Mouse (Mus musculus) Patski (cell line): ENCODE results near the gene Mcemp1. TPM values are rescaled to one million over a fixed set of nuclear protein-coding genes. Genes with fewer than 3 reads are reported as not detected.

Experiments
- ATAC-seq: fragments of 100-300 bp; one replicate; pipeline ENCODE4 v1.8.0; 2021
- CTCF ChIA-PET: fragments of 350-600 bp; sonication (Branson Sonifier 250); formaldehyde crosslinking; loops from one replicate; lab custom pipeline; 2022; ENCODE audit warnings: inconsistent platforms; lab: Charles Lee
- POLR2A ChIA-PET: fragments of 350-600 bp; sonication (Branson Sonifier 250); formaldehyde crosslinking; loops from one replicate; lab custom pipeline; 2022; ENCODE audit warnings: antibody characterized with exemption, inconsistent platforms; lab: Charles Lee
- DNase-seq: peaks from one replicate; pipeline ENCODE4 v3.0.0-alpha.2; 2011; ENCODE audit warnings: low read depth, low spot score
- H3K27me3 ChIP-seq: fragments of 371-371 bp; one replicate; pipeline ENCODE4 v1.5.1; 2021
- CTCF ChIP-seq: fragments of 100-300 bp; IDR thresholded peaks from one replicate; pipeline ENCODE4 v1.5.1; 2021
- in situ Hi-C: fragments of 300-500 bp; cut with MboI; formaldehyde crosslinking; loops from 3 replicates; pipeline ENCODE4 v1.11.1; 2018; ENCODE audit warnings: low pct_unique_long_range_greater_than_20kb, mixed read lengths
- polyA plus RNA-seq: library from polyadenylated mRNA; unstranded; gene quantifications from one replicate; pipeline ENCODE4 v1.2.3, GENCODE M21; 2021

Gene Mcemp1
- polyA plus RNA-seq, 1 experiment from 2014 or later, result not detected

- DNase-seq, result no peak
- H3K27me3 ChIP-seq, result no peaks in the 10 kb centered on the region
- TF ChIP-seq CTCF, result no peak
- CTCF ChIA-PET, result interaction anchor here (2.7 to 3.2 kb wide), 3 partner anchors 8 to 106 kb away, joined by 7 to 19 read pairs (median 11); partner anchors contain the start of genes Fcor and Retn
- no peak for ATAC-seq
- in situ Hi-C loops, result no loop called here
- POLR2A ChIA-PET, result interaction anchor here (0.6 to 1.2 kb wide), 2 partner anchors 33 to 232 kb away, joined by 3 to 5 read pairs; partner anchors contain the start of gene Stxbp2
Observed at GRCm38 (mm10) chr8:3664405-3664804, 1.1 kb upstream of the Mcemp1 start.

DNA sequence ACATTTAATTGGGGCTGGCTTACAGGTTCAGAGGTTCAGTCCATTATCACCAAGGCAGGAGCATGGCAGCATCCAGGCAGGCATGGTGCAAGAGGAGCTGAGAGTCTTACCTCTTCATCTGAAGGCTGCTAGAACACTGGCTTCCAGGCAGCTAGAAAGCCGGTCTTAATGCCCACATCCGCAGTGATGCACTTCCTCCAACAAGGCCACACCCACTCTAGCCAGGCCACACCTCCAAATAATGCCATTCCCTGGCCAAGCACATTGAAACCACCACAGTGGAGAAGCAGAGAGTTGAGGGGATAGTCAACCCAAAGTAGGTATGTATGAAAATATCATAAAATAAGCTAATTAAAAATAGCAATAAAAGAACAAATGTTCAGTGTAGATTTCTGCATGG lies 4.8 kb downstream of the Mcemp1 start:
- ATAC-seq (no peak), DNase-seq (no peak)
- CTCF ChIA-PET, result interaction anchor here (1.4 to 4.4 kb wide), 3 partner anchors 41 to 111 kb away, joined by 3 to 41 read pairs (median 31); partner anchors contain the start of gene Stxbp2
- no peak for TF ChIP-seq CTCF
- POLR2A ChIA-PET, result interaction anchor here (0.7 to 1.9 kb wide), 2 partner anchors 49 to 112 kb away, joined by 4 to 5 read pairs; partner anchors contain the start of gene Pet100
- in situ Hi-C loops, result loop anchor here (5.0 to 10.0 kb wide), 4 partner anchors 43 to 316 kb away; partner anchors contain the start of genes A430078G23Rik and Pcp2
- H3K27me3 ChIP-seq, result no peaks in the 10 kb centered on the region

DNA sequence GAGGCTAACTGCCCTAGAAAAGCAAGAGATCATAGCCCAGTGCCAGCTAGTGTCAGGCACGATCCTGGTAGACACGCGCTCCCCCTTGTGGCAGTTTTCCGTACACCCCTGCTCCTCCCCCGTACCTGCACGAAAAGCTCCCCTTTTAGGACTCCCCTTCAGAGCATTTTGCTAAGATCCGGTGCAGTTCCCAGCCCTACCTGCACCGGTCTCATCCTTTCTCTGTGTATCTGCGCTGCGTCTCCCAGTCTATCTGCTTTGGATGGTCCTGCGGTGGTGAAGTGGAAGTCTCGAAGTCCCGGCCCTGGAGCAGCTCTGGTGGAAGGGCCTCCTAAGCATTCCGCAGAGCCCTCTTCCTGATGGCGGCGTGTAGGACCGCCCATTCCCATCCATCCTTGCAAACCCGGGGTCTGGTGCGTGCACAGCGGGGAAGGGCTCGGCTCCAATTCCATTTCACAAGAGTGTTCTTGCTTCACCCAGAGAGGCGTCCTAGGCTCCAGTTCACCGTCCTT lies 6.5 kb downstream of the Mcemp1 start, which contains the start of gene Fcor:
TSS of gene Fcor (minus strand) at position 383 of the 512 bp plus-strand sequence.
- ATAC-seq, result peak; percentile 52
- ChIA-PET POLR2A (interaction anchor here (1.0 to 1.9 kb wide), 3 partner anchors 51 to 163 kb away, joined by 3 to 4 read pairs (median 3); partner anchors contain the start of genes Pet100 and Xab2), CTCF (interaction anchor here (0.7 to 4.4 kb wide), 23 partner anchors 9 to 208 kb away, joined by 3 to 41 read pairs (median 4); partner anchors contain the start of genes C330021F23Rik, Camsap3, Pet100 and Retn)
- peak; percentile 93 for TF ChIP-seq CTCF
- no peaks in the 10 kb centered on the region for H3K27me3 ChIP-seq
- no peak for DNase-seq
- in situ Hi-C loops, result loop anchor here (5.0 to 10.0 kb wide), 4 partner anchors 45 to 317 kb away; partner anchors contain the start of genes A430078G23Rik and Pcp2

DNA sequence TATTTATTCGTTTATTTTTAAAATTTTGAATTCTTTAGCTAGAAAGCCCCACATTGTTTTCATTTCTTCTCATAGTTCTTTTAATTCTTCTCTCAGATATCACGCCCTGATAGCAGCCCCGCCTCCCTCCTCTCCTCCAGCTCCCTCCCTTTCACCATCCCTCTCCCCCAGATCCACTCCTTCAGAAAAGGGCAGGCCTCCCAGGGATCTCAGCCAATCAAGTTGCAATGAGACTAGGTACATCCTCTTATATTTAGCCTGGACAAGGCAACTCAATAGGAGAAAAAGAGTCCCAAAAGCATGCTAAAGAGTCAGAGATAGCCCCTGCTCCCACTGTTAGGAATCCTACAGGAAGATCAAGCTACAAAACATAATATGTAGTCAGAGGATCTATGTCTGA lies 9.1 kb downstream of the Mcemp1 start:
- TF ChIP-seq CTCF, result no peak
- DNase-seq (no peak), ATAC-seq (no peak)
- H3K27me3 ChIP-seq, result no peaks in the 10 kb centered on the region
- ChIA-PET CTCF (interaction anchor here (0.9 to 3.4 kb wide), 6 partner anchors 9 to 123 kb away, joined by 3 to 20 read pairs (median 4); partner anchors contain the start of gene Mcemp1), POLR2A (interaction anchor here (0.6 kb wide), 1 partner anchor 30 kb away, joined by 3 read pairs; no protein-coding TSS in a partner anchor)
- in situ Hi-C loops, result loop anchor here (5.0 to 10.0 kb wide), 5 partner anchors 47 to 320 kb away; partner anchors contain the start of genes A430078G23Rik, Pcp2 and Pex11g

- no peaks in the 10 kb centered on the region for H3K27me3 ChIP-seq
- TF ChIP-seq CTCF, result peak; percentile 100
- peak; percentile 74 for ATAC-seq
- in situ Hi-C loops, result loop anchor here (5.0 to 10.0 kb wide), 3 partner anchors 209 to 322 kb away; partner anchors contain the start of genes A430078G23Rik and Pex11g
- ChIA-PET POLR2A (interaction anchor here (0.8 kb wide), 1 partner anchor 56 kb away, joined by 3 read pairs; no protein-coding TSS in a partner anchor), CTCF (interaction anchor here (0.8 to 3.4 kb wide), 12 partner anchors 17 to 646 kb away, joined by 3 to 20 read pairs (median 4); partner anchors contain the start of genes Pnpla6 and Stxbp2)
- peak; percentile 60 for DNase-seq
Observed at GRCm38 (mm10) chr8:3676131-3676992, 10.8 kb downstream of the Mcemp1 start, which contains the start of gene Trappc5. Gene Trappc5, plus strand, starts transcription at chr8:3676299.

- in situ Hi-C loops, result loop anchor here (5.0 to 10.0 kb wide), 3 partner anchors 210 to 322 kb away; partner anchors contain the start of genes A430078G23Rik and Pex11g
- TF ChIP-seq CTCF, result no peak
- POLR2A ChIA-PET, result no interaction called here
- CTCF ChIA-PET, result interaction anchor here (1.2 to 3.4 kb wide), 3 partner anchors 48 to 209 kb away, joined by 3 to 20 read pairs (median 19); no protein-coding TSS in a partner anchor
- H3K27me3 ChIP-seq, result no peaks in the 10 kb centered on the region
- ATAC-seq, result peak; percentile 13
- DNase-seq, result no peak
Observed at GRCm38 (mm10) chr8:3676993-3677579, 11.5 kb downstream of the Mcemp1 start.

- ChIA-PET CTCF (no interaction called here), POLR2A (no interaction called here)
- ATAC-seq (no peak), DNase-seq (no peak)
- TF ChIP-seq CTCF, result no peak
- in situ Hi-C loops, result loop anchor here (5.0 to 10.0 kb wide), 3 partner anchors 212 to 324 kb away; partner anchors contain the start of genes A430078G23Rik and Pex11g
- no peaks in the 10 kb centered on the region for H3K27me3 ChIP-seq
Observed at GRCm38 (mm10) chr8:3678831-3679230, 13.3 kb downstream of the Mcemp1 start.

DNA sequence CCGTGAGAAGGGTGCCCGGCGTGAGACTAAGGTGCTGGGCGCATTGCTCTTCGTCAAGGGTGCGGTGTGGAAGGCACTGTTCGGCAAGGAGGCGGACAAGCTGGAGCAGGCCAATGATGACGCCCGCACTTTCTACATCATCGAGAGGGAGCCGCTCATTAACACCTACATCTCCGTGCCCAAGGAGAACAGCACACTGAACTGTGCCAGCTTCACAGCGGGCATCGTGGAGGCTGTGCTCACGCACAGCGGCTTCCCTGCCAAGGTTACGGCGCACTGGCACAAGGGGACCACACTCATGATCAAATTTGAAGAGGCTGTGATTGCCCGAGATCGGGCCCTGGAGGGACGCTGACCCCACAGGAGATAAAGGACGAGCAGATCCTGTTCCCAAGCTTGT lies 13.7 kb downstream of the Mcemp1 start:
- no peak for TF ChIP-seq CTCF
- in situ Hi-C loops, result loop anchor here (5.0 to 10.0 kb wide), 3 partner anchors 212 to 324 kb away; partner anchors contain the start of genes A430078G23Rik and Pex11g
- ATAC-seq (no peak), DNase-seq (no peak)
- H3K27me3 ChIP-seq, result no peaks in the 10 kb centered on the region
- POLR2A ChIA-PET, result no interaction called here
- CTCF ChIA-PET, result no interaction called here

- no peak for TF ChIP-seq CTCF
- ATAC-seq, result no peak
- no peaks in the 10 kb centered on the region for H3K27me3 ChIP-seq
- no peak for DNase-seq
- CTCF ChIA-PET, result no interaction called here
- POLR2A ChIA-PET, result no interaction called here
- in situ Hi-C loops, result loop anchor here (5.0 to 10.0 kb wide), 3 partner anchors 212 to 325 kb away; partner anchors contain the start of genes A430078G23Rik and Pex11g
Observed at GRCm38 (mm10) chr8:3679656-3680055, 14.1 kb downstream of the Mcemp1 start.
